Mouse (Mus musculus) midbrain, embryonic 16.5 days (tissue): ENCODE results near the gene Gm21258. TPM values are rescaled to one million over a fixed set of nuclear protein-coding genes. Genes with fewer than 3 reads are reported as not detected.
"Not testable (repeated sequence)": the region's sequence is repeated elsewhere in the genome, so short reads cannot be mapped to it uniquely, and the experiment has no call there.

ENCODE experiments used
- ATAC-seq: fragments of 200-750 bp; cut with Nextera tagmentation; 2 replicates; pipeline ENCODE4 v1.8.0; 2017; ENCODE audit warnings: moderate TSS enrichment
- H3K27ac ChIP-seq: fragments of 300-500 bp; sonication (generic); 2 replicates; pipeline ENCODE4 v1.5.1; 2014; ENCODE audit warnings: mild to moderate bottlenecking, low read length, mixed read lengths
- H3K27me3 ChIP-seq: fragments of 300-500 bp; sonication (generic); 2 replicates; pipeline ENCODE4 v1.6.1; 2014; ENCODE audit warnings: low read depth, low read length, mixed read lengths; ENCODE audit not compliant: control insufficient read depth, insufficient read depth
- H3K36me3 ChIP-seq: fragments of 300-500 bp; sonication (generic); 2 replicates; pipeline ENCODE4 v1.6.1; 2014; ENCODE audit warnings: mild to moderate bottlenecking, low read length, moderate library complexity, mixed read lengths; ENCODE audit not compliant: control insufficient read depth, insufficient read depth
- H3K4me1 ChIP-seq: fragments of 300-500 bp; sonication (generic); 2 replicates; pipeline ENCODE4 v1.6.1; 2014; ENCODE audit warnings: mild to moderate bottlenecking, low read length, mixed read lengths; ENCODE audit not compliant: control insufficient read depth, insufficient read depth
- H3K4me2 ChIP-seq: fragments of 300-500 bp; sonication (generic); 2 replicates; pipeline ENCODE4 v1.6.1; 2014; ENCODE audit warnings: mild to moderate bottlenecking, low read length, mixed read lengths
- H3K4me3 ChIP-seq: fragments of 300-500 bp; sonication (generic); 2 replicates; pipeline ENCODE4 v1.5.1; 2014; ENCODE audit warnings: low read depth, mild to moderate bottlenecking, low read length, moderate library complexity, mixed read lengths
- H3K9ac ChIP-seq: fragments of 300-500 bp; sonication (generic); 2 replicates; pipeline ENCODE4 v1.6.1; 2014; ENCODE audit warnings: low read depth, low read length, mixed read lengths
- H3K9me3 ChIP-seq: fragments of 300-500 bp; sonication (generic); replicated peaks from 2 replicates; pipeline ENCODE4 v1.6.1; 2014; ENCODE audit warnings: mild to moderate bottlenecking, low read length, mixed read lengths; ENCODE audit not compliant: control insufficient read depth, poor library complexity, severe bottlenecking
- WGBS: fragments of 180-500 bp; shearing (Covaris S2); extraction: QIAGEN DNeasy Blood & Tissue Kit; methylation state at CpG from one replicate; pipeline ENCODE4 v1.1.7; 2014; 5-methylcytosine and 5-hydroxymethylcytosine counted together
- polyA plus RNA-seq: library from polyadenylated mRNA; unstranded; fragments of >200 nt; fragmentation: Nextera tagmentation; extraction: Ambion mirVana; gene quantifications from 2 replicates; pipeline ENCODE4 v1.2.1, GENCODE M21; 2015

Gene Gm21258
- polyA plus RNA-seq = not detected in 2 replicates

GRCm38 (mm10) chrY:52779740-52780139 lies at the start of gene Gm21258:
TSS of gene Gm21258 (plus strand) at chrY:52780040.
- not testable (repeated sequence) for H3K9me3 ChIP-seq, ATAC-seq, H3K36me3 ChIP-seq, H3K4me2 ChIP-seq, H3K9ac ChIP-seq, H3K4me1 ChIP-seq, H3K27me3 ChIP-seq, H3K4me3 ChIP-seq, H3K27ac ChIP-seq
- no CpG with 5 or more reads among the region's 6 CpGs for WGBS
